Mouse (Mus musculus) C2C12 (cell line): ENCODE results near the gene 2900026A02Rik. TPM values are rescaled to one million over a fixed set of nuclear protein-coding genes. Genes with fewer than 3 reads are reported as not detected.
A peak's percentile ranks its signal among the peaks of the same experiment; 100 is the strongest.

ENCODE experiments used
- H3K27me3 ChIP-seq: one replicate; pipeline ENCODE4 v1.6.1; 2011; ENCODE audit not compliant: control insufficient read depth, insufficient read depth, insufficient read length
- H3K36me3 ChIP-seq: one replicate; pipeline ENCODE4 v1.6.1; 2011; ENCODE audit not compliant: control insufficient read depth, insufficient read depth
- H3K4me3 ChIP-seq: one replicate; pipeline ENCODE4 v1.5.1; 2011; ENCODE audit warnings: mild to moderate bottlenecking, control low read depth; ENCODE audit not compliant: poor library complexity, insufficient read depth, severe bottlenecking
- H3K79me2 ChIP-seq: one replicate; pipeline ENCODE4 v1.6.1; 2011; ENCODE audit not compliant: control insufficient read depth, insufficient read depth
- H3K79me3 ChIP-seq: one replicate; pipeline ENCODE4 v1.6.1; 2011; ENCODE audit warnings: low read depth, control low read depth
- H3ac ChIP-seq: one replicate; pipeline ENCODE3; 2011; ENCODE audit warnings: low read depth; ENCODE audit not compliant: control insufficient read depth, insufficient read length
- CEBPB ChIP-seq: IDR thresholded peaks from one replicate; pipeline ENCODE4 v1.6.1; 2011; ENCODE audit warnings: low read depth, mild to moderate bottlenecking, control low read depth, moderate library complexity
- CTCF ChIP-seq: IDR thresholded peaks from one replicate; pipeline ENCODE4 v1.5.1; 2011; ENCODE audit not compliant: control insufficient read depth, insufficient read depth, insufficient read length
- FOSL1 ChIP-seq: IDR thresholded peaks from one replicate; pipeline ENCODE4 v1.8.0; 2011; ENCODE audit warnings: mild to moderate bottlenecking, low read length; ENCODE audit not compliant: poor library complexity, insufficient read depth, severe bottlenecking
- MAX ChIP-seq: IDR thresholded peaks from one replicate; pipeline ENCODE4 v1.6.1; 2011; ENCODE audit warnings: mild to moderate bottlenecking, control low read depth
- MYOD1 ChIP-seq: IDR thresholded peaks from one replicate; pipeline ENCODE4 v1.6.1; 2011; ENCODE audit warnings: low read depth; ENCODE audit not compliant: control insufficient read depth, insufficient read length
- MYOG ChIP-seq: IDR thresholded peaks from one replicate; pipeline ENCODE4 v1.6.1; 2011; ENCODE audit not compliant: control insufficient read depth, insufficient read length; ENCODE audit errors: extremely low read depth
- USF1 ChIP-seq: IDR thresholded peaks from one replicate; pipeline ENCODE4 v1.6.1; 2011; ENCODE audit warnings: low read depth, mild to moderate bottlenecking, control low read depth, moderate library complexity
- polyA plus RNA-seq: library from polyadenylated mRNA; unstranded; fragments of >200 nt; fragmentation: generic; extraction: Trizol; gene quantifications from one replicate; pipeline ENCODE4 v1.2.1, GENCODE M21; 2012; ENCODE audit warnings: missing spikeins

Gene 2900026A02Rik
- polyA plus RNA-seq, 1 experiment = 8.4 TPM

DNA sequence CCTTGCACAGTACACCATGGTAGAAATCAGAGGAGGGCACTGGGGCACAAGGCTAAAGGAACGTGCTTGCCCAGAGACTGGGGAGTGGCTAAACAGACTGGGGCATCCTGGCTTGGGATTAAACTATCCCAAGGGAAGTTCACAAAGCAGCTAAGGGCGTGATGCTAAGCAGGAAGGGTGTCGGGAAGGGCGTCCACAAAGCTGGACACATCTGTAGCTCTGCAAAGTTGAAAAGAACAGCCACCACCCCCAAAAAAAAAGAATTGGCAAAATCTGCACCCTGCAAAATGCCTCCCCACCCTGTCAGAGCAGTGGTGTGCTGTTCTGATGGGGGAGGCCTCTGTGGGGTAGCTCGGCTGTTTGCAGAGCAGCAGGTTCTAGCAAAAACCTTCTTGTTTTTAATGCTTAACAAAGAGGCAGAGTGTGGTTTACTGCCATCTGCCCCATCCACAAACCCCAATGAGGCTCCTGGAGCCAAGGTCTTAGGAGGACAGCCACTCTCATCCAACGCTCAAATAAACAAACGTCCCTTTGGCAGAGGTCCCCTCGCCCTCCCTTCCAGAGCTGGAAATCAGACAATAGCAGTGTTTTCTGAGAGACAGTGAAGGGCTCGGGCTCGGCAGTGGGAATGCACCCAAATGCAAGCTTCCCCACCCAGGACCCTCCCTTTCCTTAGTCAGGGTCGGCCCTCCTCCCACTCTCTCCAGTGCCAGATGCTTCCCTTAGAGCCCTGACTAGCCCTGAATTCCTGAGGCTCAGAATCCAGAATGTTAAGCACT lies 12.2 kb downstream of the 2900026A02Rik start:
- H3K36me3 ChIP-seq = no peaks in the 10 kb centered on the region
- H3ac ChIP-seq = no peak overlapping the region
- H3K4me3 ChIP-seq = no peak overlapping the region
- no peaks in the 10 kb centered on the region for H3K27me3 ChIP-seq
- peaks cover 8% of the 10 kb centered on the region for H3K79me3 ChIP-seq
- peaks cover 49% of the 10 kb centered on the region for H3K79me2 ChIP-seq
- TF ChIP-seq MYOG (no peak), USF1 (no peak), CEBPB (no peak), MYOD1 (no peak)

DNA sequence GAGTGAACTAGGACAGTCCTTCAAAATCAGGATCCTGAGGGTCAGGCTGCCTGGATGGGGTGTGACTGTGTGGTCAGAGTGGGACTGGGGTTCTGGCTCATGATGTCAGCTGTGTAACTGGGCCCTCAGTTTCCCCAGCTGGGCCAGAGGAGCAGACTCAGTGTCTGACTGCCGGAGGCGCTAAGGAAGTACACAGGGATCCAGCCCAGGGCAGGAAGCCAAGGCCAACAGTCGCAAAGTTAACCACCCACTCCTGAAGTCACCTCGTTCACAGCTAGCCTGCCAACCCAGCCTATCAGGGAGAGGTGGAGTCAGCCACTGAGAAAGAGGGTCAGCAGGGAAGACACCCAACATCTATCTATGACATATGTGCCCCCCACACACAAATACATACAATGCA lies 13.0 kb downstream of the 2900026A02Rik start:
- TF ChIP-seq MYOG (no peak), USF1 (no peak), FOSL1 (no peak), MYOD1 (no peak), CEBPB (no peak), MAX (no peak), CTCF (no peak)
- H3ac ChIP-seq = no peak overlapping the region
- H3K27me3 ChIP-seq = no peaks in the 10 kb centered on the region
- H3K79me2 ChIP-seq = peaks cover 48% of the 10 kb centered on the region
- H3K79me3 ChIP-seq = peaks cover 8% of the 10 kb centered on the region
- H3K4me3 ChIP-seq = no peak overlapping the region
- H3K36me3 ChIP-seq = no peaks in the 10 kb centered on the region

- peaks cover 3% of the 10 kb centered on the region for H3K79me3 ChIP-seq
- H3K36me3 ChIP-seq = no peaks in the 10 kb centered on the region
- no peak overlapping the region for H3ac ChIP-seq
- H3K4me3 ChIP-seq = no peak overlapping the region
- TF ChIP-seq MAX (no peak), MYOG (no peak), USF1 (no peak), FOSL1 (no peak), CTCF (no peak), MYOD1 (peak; percentile 69)
- H3K27me3 ChIP-seq = no peaks in the 10 kb centered on the region
- H3K79me2 ChIP-seq = peaks cover 40% of the 10 kb centered on the region
Measured at GRCm38 (mm10) chr5:113206670-113207352, 14.2 kb downstream of the 2900026A02Rik start.

DNA sequence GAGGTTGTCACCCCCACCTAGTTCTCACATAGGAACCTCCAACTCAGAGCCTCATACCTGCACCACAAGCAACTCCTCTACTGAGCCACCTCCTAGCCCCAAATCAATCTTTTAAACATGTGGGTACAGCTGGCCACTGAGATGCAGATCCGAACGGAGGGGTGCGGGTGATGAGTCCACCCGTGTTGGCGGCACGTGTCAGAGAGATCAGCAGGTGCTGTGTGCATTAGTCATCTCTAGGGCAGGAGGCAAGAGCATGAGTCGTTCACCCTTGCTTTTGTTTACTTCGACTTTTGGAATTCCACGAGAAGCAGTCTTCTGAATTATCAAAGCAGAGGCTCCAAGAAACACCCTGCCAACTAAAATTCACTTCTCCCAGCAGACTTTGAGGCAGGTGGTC lies 16.8 kb downstream of the 2900026A02Rik start:
- H3K4me3 ChIP-seq = no peak overlapping the region
- H3K36me3 ChIP-seq = no peaks in the 10 kb centered on the region
- no peak overlapping the region for H3ac ChIP-seq
- no peaks in the 10 kb centered on the region for H3K27me3 ChIP-seq
- H3K79me2 ChIP-seq = peaks cover 31% of the 10 kb centered on the region
- H3K79me3 ChIP-seq = peaks cover 3% of the 10 kb centered on the region
- TF ChIP-seq MYOD1 (peak; percentile 26), FOSL1 (no peak)

GRCm38 (mm10) chr5:113199772-113200134 lies 21.3 kb downstream of the 2900026A02Rik start:
- H3K79me2 ChIP-seq = peaks cover 20% of the 10 kb centered on the region
- no peak overlapping the region for H3K4me3 ChIP-seq
- H3K27me3 ChIP-seq = no peaks in the 10 kb centered on the region
- H3K79me3 ChIP-seq = no peaks in the 10 kb centered on the region
- H3K36me3 ChIP-seq = no peaks in the 10 kb centered on the region
- TF ChIP-seq CTCF = no peak
- TF ChIP-seq MAX = no peak
- H3ac ChIP-seq = no peak overlapping the region

- Histone ChIP-seq H3K79me2 (peaks cover 15% of the 10 kb centered on the region), H3K79me3 (no peaks in the 10 kb centered on the region), H3K4me3 (no peak overlapping the region), H3K36me3 (no peaks in the 10 kb centered on the region), H3K27me3 (no peaks in the 10 kb centered on the region), H3ac (no peak overlapping the region)
- TF ChIP-seq MYOD1 (no peak), MYOG (no peak), CEBPB (no peak), CTCF (no peak), MAX (no peak), USF1 (no peak), FOSL1 (no peak)
Measured at GRCm38 (mm10) chr5:113199126-113199771, 21.8 kb downstream of the 2900026A02Rik start.
